Mouse (Mus musculus) forebrain, embryonic 11.5 days (tissue): ENCODE results near the gene Myo18a. TPM values are rescaled to one million over a fixed set of nuclear protein-coding genes. Genes with fewer than 3 reads are reported as not detected.

ENCODE experiments used
- ATAC-seq: fragments of 200-750 bp; cut with Nextera tagmentation; replicated peaks from 2 replicates; pipeline ENCODE4 v1.8.0; 2017; ENCODE audit warnings: moderate TSS enrichment; ENCODE audit not compliant: low FRiP score
- DNase-seq: peaks from one replicate; pipeline ENCODE4 v3.0.0-alpha.2; 2017; ENCODE audit warnings: low spot score
- H3K27ac ChIP-seq: fragments of 300-500 bp; sonication (generic); 2 replicates; pipeline ENCODE4 v1.5.1; 2014; ENCODE audit warnings: low read depth, low read length
- H3K27me3 ChIP-seq: fragments of 300-500 bp; sonication (generic); 2 replicates; pipeline ENCODE4 v1.6.1; 2014; ENCODE audit warnings: mild to moderate bottlenecking, low read length, mixed read lengths; ENCODE audit not compliant: control insufficient read depth, insufficient read depth
- H3K36me3 ChIP-seq: fragments of 300-500 bp; sonication (generic); 2 replicates; pipeline ENCODE4 v1.6.1; 2014; ENCODE audit warnings: mild to moderate bottlenecking, low read length, moderate library complexity, mixed read lengths; ENCODE audit not compliant: control insufficient read depth, insufficient read depth
- H3K4me1 ChIP-seq: fragments of 300-500 bp; sonication (generic); replicated peaks from 2 replicates; pipeline ENCODE4 v1.6.1; 2014; ENCODE audit warnings: low read length, mixed read lengths; ENCODE audit not compliant: control insufficient read depth, insufficient read depth
- H3K4me2 ChIP-seq: fragments of 300-500 bp; sonication (generic); 2 replicates; pipeline ENCODE4 v1.6.1; 2014; ENCODE audit warnings: low read depth, mild to moderate bottlenecking, low read length, moderate library complexity, mixed read lengths; ENCODE audit not compliant: severe bottlenecking
- H3K4me3 ChIP-seq: fragments of 300-500 bp; sonication (generic); 2 replicates; pipeline ENCODE4 v1.5.1; 2014; ENCODE audit warnings: low read depth, low read length
- H3K9ac ChIP-seq: fragments of 300-500 bp; sonication (generic); 2 replicates; pipeline ENCODE4 v1.6.1; 2014; ENCODE audit warnings: low read length
- H3K9me3 ChIP-seq: fragments of 300-500 bp; sonication (generic); 2 replicates; pipeline ENCODE4 v1.6.1; 2016; ENCODE audit warnings: low read length, mixed read lengths; ENCODE audit not compliant: control insufficient read depth
- whole genome bisulfite sequencing: fragments of 180-500 bp; shearing (Covaris S2); extraction: QIAGEN DNeasy Blood & Tissue Kit; methylation state at CpG from one replicate; pipeline ENCODE4 v1.1.7; 2014; 5-methylcytosine and 5-hydroxymethylcytosine counted together
- polyA plus RNA-seq: library from polyadenylated mRNA; unstranded; fragments of >200 nt; fragmentation: Nextera tagmentation; extraction: Ambion mirVana; gene quantifications from 2 replicates; pipeline ENCODE4 v1.2.1, GENCODE M21; 2014

The Myo18a gene
- polyA plus RNA-seq, 1 experiment from 2014 or later, result 31.4 TPM

DNA sequence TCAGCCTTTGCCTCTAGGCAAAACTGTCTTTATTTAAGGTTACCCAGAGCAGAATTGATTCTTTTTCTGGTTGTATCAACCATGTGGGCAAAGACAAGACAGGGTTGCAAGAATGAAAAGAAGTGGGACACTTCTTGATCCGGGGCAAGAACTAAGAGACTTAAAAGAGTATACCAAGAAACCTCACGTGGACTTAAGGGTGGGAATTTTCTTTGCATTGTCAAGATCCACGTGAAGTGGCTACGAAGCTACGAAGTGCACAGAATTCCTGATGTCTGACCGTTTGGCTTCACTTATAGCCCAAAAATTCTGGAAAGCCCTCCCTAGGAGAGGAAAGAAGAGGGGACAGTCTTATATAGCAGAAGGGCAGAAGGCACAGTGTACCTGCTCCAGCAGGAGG, 130.2 kb downstream of the Myo18a start:
- H3K4me1 ChIP-seq, result peaks cover 48% of the 10 kb centered on the region
- no peak for DNase-seq
- H3K36me3 ChIP-seq, result no peaks in the 10 kb centered on the region
- peak overlapping the region; percentile 41 for H3K4me2 ChIP-seq
- WGBS, result 18% methylated on average over 6 of the region's 6 CpGs
- no peaks in the 10 kb centered on the region for H3K9me3 ChIP-seq
- peak overlapping the region; percentile 51 for H3K9ac ChIP-seq
- peak overlapping the region; percentile 1; the same call in 1 of the 2 replicates for H3K4me3 ChIP-seq
- ATAC-seq, result 0 out of 2 replicates have a peak, but pooled peaks have one; percentile 2
- peak overlapping the region; percentile 93 for H3K27ac ChIP-seq
- H3K27me3 ChIP-seq, result no peaks in the 10 kb centered on the region

DNA sequence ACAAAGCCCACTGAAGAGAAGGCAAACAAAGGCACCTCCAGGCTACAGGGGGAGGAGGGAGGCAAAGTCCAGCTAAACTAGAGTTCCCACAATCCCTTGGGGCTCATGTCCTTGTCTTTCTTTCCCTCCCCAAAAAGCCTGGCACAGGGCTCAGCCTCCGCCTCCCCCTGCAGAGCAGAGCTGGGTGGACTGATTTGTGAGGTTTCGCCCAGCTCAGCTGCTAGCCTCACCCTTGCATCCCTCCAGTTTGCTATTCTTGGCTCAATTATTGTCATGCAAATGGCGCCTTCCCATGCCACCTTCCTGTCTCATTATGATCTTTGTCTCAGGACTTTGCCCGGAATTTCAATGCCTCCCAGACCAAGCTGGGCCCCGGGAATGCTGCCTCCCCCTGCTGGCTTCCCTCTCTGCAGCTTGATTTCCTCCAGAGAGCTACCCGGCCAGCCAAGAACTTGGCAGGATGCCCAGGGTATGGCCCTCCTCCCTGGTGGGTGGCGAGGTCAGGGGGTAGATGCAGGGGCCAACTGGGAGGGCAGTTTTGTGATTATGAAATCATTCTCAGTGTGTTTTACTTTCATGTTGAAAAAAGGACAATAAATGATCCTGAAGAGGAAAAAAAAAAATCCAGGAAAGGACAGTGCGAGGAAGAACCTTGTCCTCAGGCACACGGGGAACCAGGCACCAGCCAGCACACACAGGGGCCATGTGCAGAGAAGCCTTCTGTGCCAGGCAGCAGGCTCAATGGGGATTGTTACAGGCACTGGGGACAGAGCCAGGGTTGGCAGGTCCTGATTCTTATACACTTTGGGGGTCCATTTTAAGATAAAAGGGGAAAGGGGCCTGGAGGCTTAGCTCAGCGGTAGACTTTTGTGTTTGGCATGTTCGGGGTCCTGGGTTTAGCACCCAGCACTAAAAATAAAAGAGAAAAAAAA, 131.0 kb downstream of the Myo18a start, which contains the start of gene Pipox:
TSS of gene Pipox (minus strand) at position 310 of the 932 bp plus-strand sequence.
- peak within 1 kb of the TSS; percentile 51 for H3K9ac ChIP-seq
- peak within 1 kb of the TSS; percentile 93 for H3K27ac ChIP-seq
- H3K4me2 ChIP-seq, result peak within 1 kb of the TSS; percentile 41
- peak within 1 kb of the TSS; percentile 1; the same call in 1 of the 2 replicates for H3K4me3 ChIP-seq
- H3K9me3 ChIP-seq, result no peaks in the 10 kb centered on the region
- ATAC-seq (peak; percentile 92), DNase-seq (peak; percentile 95)
- peaks cover 48% of the 10 kb centered on the region for H3K4me1 ChIP-seq
- 5% methylated on average over 11 of the region's 11 CpGs for whole genome bisulfite sequencing
- H3K27me3 ChIP-seq, result no peaks in the 10 kb centered on the region
- no peaks in the 10 kb centered on the region for H3K36me3 ChIP-seq

DNA sequence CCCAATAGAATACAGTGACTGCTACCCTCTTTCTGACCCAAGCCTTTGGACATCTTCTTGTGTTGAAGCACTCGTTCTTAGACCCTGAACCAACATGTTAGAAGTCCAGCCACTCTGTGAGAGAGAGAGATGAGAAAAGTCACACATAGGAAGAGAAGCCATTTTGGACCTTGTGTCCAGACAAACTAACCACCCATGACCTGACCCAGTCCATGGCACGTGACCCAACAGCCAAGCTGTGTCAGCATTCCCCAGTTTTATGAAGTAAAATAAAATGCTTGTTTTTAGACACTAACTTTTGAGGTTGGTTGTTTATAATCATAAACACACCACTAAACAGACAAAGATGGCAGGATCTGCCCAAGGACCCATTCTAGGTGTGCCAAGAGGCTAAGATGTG, 131.9 kb downstream of the Myo18a start:
- H3K36me3 ChIP-seq, result no peaks in the 10 kb centered on the region
- ATAC-seq (no peak), DNase-seq (no peak)
- H3K4me1 ChIP-seq, result peaks cover 48% of the 10 kb centered on the region
- H3K4me3 ChIP-seq, result no peak overlapping the region
- no peaks in the 10 kb centered on the region for H3K27me3 ChIP-seq
- H3K9me3 ChIP-seq, result no peaks in the 10 kb centered on the region
- WGBS, result 75% methylated on average over 2 of the region's 2 CpGs
- no peak overlapping the region for H3K9ac ChIP-seq
- H3K4me2 ChIP-seq, result no peak overlapping the region
- peak overlapping the region; percentile 93; the same call in 1 of the 2 replicates for H3K27ac ChIP-seq

DNA sequence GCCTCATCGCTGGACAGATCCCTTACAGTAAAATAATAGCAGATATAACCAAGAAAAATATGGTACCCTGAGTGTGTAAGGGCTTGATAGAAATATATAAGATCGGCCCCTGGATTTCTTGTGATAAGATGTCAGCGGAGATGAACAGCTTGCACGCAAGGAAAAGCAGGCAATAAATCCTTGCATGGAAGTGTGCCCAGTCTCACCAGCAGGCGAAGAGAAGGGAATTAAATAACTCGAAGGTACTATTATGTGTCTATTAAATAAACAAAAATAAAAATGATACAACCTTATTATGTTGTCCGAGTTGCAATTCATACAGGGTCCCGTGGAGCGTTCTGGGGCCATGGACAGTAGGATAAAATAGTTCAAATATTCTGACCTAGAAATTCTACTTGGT, 133.0 kb downstream of the Myo18a start:
- Histone ChIP-seq H3K4me1 (peaks cover 41% of the 10 kb centered on the region), H3K27ac (peak overlapping the region; percentile 66; the same call in 1 of the 2 replicates), H3K4me2 (peak overlapping the region; percentile 44; the same call in 1 of the 2 replicates), H3K9ac (no peak overlapping the region), H3K4me3 (no peak overlapping the region), H3K27me3 (no peaks in the 10 kb centered on the region), H3K9me3 (no peaks in the 10 kb centered on the region), H3K36me3 (no peaks in the 10 kb centered on the region)
- no peak for ATAC-seq
- no peak for DNase-seq
- WGBS, result 82% methylated on average over 9 of the region's 9 CpGs

DNA sequence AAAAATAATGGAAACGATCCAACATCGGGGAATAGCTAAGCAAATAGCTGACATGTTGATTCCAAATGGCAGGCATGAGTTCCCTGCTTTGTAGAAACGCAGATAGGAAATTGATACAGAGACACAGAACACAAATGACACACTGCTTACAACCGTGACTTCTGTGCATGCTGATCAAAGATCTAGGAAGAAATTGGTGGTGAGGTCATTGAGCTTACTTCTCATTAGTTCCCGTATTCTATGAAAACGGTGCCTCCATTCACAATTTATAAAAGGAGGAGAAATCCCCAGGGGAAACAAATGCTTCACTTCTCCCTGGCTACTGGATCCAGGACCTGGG, 133.4 kb downstream of the Myo18a start:
- Histone ChIP-seq H3K4me3 (no peak overlapping the region), H3K27ac (peak overlapping the region; percentile 66), H3K27me3 (no peaks in the 10 kb centered on the region), H3K9ac (peak overlapping the region; percentile 43; the same call in 1 of the 2 replicates), H3K4me2 (peak overlapping the region; percentile 44), H3K9me3 (no peaks in the 10 kb centered on the region), H3K4me1 (peaks cover 41% of the 10 kb centered on the region), H3K36me3 (no peaks in the 10 kb centered on the region)
- no peak for DNase-seq
- ATAC-seq, result no peak
- 21% methylated on average over 6 of the region's 6 CpGs for WGBS

DNA sequence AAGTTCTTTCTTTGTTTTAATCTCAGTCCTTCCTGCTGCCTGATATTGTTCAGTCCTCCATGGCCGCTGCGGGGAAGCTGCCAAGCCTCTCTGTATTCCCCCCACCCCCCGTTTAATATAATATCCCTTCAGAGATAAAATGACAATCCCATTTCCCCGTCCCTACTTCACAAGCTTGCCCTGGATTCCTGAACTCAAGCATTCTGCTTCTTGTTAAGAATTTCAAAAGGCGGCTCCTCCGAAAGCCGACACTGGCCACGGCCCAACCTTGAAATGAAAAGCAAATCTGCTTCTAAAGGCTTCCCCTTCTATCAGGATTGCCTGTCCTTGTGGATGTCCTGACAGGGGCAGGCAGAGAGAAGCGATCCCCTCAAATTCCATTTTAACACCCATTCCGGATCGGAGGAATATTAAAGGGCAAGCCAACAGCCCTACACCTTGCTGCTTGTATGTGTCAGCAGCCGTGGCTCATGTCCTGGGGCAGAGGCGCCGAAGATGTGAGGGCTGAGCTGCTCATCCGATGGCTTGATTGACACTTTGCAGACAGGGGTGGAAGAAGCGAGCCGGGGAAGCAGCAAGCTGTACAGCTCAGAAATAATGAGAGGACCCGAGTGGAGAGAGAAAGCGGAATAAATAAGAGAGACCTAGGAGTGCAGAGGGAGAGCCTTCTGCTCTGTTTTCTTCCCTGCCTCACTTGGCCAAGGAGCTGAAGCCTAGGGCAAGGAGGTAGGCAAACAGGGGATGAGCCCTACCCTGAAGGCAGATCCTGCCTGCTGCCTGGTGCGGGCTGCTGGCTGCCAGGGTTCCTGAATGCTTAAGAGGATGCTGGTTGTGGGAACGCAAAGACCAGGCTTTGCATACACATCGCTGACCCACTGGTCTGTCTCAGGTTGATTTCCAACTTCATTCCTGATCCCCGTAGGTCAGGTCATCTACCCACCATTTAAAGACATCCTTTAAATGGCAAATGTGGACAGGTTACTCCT, 134.1 kb downstream of the Myo18a start:
- peak; percentile 61 for DNase-seq
- Histone ChIP-seq H3K4me3 (peak overlapping the region; percentile 14; the same call in 1 of the 2 replicates), H3K9ac (peak overlapping the region; percentile 43), H3K36me3 (no peaks in the 10 kb centered on the region), H3K4me2 (peak overlapping the region; percentile 44), H3K4me1 (peaks cover 38% of the 10 kb centered on the region), H3K9me3 (no peaks in the 10 kb centered on the region), H3K27me3 (no peaks in the 10 kb centered on the region), H3K27ac (peak overlapping the region; percentile 66)
- 8% methylated on average over 23 of the region's 23 CpGs for WGBS
- no peak for ATAC-seq

DNA sequence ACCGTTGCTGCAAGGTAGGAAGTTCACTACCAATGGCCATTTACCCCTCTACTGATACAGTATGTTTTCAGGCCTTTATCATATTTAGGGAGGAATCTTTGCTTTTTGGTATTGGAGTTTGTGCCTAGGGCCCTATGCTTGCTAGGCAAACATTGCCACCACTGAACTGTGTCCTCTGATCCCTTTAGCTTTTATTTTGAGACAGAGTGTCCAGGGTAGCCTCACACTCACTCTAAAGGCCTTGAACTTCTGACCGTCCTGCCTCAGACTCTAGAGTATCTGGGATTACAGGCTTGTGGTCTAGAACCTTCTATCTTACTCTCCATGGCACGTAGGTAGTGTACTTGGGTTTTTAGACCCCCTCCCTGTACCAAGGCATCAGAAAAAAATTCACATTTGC, 137.1 kb downstream of the Myo18a start:
- Histone ChIP-seq H3K9me3 (no peaks in the 10 kb centered on the region), H3K4me3 (no peak overlapping the region), H3K4me1 (peaks cover 24% of the 10 kb centered on the region), H3K36me3 (no peaks in the 10 kb centered on the region), H3K9ac (no peak overlapping the region), H3K27ac (no peak overlapping the region), H3K4me2 (no peak overlapping the region), H3K27me3 (no peaks in the 10 kb centered on the region)
- no peak for ATAC-seq
- no peak for DNase-seq
- 88% methylated on average over 3 of the region's 3 CpGs for WGBS

DNA sequence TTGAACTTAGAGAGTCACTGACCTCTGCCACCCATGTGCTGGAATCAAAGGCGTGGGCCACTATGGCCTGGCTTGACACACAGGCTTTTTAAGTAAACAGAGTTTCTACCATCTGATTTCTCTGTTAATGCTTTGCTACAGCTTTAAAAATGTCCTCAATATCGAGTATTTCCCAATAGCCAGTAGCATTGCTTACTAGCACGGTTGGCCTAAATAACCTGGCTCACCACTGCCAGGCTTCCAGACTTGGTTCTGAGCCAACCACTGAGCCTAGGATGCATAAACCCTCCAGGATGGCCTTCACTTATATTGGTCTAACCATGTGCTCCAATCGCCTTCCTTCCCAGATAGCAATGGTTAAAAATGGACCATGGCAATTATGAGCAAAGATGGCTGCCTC, 137.7 kb downstream of the Myo18a start:
- Histone ChIP-seq H3K36me3 (no peaks in the 10 kb centered on the region), H3K9ac (no peak overlapping the region), H3K4me3 (no peak overlapping the region), H3K9me3 (no peaks in the 10 kb centered on the region), H3K4me2 (no peak overlapping the region), H3K4me1 (peaks cover 24% of the 10 kb centered on the region), H3K27ac (no peak overlapping the region), H3K27me3 (no peaks in the 10 kb centered on the region)
- 88% methylated on average over 4 of the region's 4 CpGs for WGBS
- no peak for DNase-seq
- ATAC-seq, result no peak
